Mouse (Mus musculus) retina, embryonic 14.5 days (tissue): ENCODE results near the gene Cdh13.

ENCODE experiments used
- DNase-seq: peaks from one replicate; pipeline ENCODE4 v3.0.0-alpha.2; 2015; ENCODE audit warnings: low spot score

Cdh13 gene

DNA sequence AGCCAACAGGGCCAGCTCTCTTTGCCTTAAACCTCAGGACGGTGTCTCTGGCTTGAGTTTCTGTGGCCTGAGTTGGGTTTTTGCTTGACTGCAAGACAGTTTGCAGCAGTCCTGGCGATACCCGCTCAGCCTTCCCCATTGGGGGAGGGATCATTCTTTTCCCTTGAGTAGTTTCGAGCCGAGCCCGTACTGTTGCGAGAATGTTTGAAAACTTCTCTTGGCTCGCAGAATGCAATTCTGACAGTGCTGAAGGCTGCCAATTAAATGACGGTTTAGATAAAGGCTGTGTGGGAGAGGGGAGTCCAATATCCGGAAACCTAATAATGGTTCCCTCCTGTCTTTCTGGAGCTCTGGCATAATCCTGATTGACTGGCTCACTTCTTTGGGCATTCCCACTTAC lies 23.4 kb downstream of the Cdh13 start:
- no peak for DNase-seq

DNA sequence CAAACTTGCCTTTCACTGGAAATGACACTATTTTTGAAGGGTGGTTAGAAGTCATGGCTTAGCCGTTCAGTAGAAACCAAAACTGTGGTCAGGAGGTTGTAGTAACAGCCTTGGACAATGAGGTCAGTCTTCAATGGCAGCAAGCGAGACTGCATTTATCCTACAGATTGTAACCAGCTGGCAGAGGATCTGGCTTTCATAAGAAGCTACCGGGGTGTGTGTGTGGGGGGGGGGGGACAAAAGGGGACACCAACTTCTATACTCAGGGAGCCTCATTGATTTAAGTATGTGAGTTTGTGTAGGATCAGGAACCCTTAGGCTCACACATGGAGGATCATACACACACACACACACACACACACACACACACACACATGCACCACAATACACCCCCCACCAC lies 25.6 kb downstream of the Cdh13 start:
- DNase-seq: no peak

DNA sequence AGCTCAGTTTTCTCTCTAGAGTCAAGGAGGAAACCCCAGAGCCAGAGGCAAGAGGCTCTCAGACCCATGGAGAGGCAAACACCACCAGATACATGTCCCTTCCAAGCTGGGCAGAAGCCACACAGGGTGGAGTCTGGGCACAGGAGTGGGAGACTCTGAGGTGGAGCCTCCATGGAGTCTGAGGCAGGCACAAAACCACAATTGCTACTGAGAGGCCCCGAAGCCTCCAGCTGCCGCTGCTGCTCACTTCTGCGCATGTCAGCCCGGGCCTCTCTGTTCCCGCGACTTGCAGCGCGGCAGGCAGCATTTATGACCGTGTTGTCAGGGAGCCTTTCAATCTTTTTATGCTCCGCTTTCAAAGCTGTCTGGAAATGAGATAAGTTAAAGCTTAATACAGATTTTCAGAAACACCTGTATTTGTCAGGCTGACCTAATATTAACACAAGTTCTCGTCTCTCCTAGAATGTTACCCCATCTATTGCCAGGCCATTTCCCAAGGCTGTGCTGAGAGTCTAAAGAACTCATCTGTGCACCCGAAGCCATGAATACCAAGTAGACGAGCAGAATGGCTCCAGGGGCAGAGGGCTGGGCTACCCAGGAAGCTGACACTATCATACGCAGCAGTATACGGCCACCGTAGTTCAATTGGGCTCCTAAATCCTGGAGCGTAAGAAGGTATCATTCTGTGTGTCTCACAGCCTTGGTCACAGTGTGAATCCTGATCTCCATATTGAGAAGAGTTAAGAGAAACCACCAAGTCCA lies 30.1 kb downstream of the Cdh13 start:
- DNase-seq: no peak

DNA sequence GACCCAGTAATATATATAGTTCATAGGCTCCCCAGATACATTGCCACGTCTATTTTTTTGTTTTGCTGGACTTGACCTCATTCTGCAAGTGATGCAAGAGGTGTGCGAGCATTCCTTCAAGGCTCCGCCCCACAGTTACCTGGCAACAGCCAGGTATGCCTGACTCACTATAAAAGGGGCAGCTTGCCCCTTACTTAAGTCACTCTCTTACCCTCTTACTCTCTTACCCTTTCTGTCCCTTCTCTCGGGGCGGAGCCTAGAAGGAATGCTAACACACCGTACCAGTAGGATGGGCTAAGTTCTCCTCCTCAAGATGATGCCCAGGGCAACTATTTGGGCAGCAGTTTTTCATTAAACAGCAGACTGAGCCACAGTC lies 30.6 kb downstream of the Cdh13 start:
- DNase-seq: no peak

DNA sequence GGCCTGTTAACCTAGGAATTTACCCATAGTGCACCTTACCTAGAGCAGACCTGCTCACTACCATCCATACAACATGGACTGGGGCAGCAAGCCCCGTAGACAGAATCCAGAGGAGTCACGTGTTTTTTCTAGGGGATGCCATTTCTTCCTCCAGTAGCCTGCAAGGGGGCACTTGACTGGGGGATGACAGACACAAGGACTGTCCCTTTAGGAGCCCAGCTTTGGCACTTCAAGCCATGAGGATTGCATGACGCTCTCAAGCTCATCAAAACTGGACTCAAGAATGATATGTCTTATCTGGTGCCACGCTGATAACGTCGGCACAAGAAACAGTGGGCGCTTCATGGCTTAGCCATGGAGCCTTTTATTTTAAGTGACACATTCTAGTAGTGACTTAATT lies 31.4 kb downstream of the Cdh13 start:
- no peak for DNase-seq

DNA sequence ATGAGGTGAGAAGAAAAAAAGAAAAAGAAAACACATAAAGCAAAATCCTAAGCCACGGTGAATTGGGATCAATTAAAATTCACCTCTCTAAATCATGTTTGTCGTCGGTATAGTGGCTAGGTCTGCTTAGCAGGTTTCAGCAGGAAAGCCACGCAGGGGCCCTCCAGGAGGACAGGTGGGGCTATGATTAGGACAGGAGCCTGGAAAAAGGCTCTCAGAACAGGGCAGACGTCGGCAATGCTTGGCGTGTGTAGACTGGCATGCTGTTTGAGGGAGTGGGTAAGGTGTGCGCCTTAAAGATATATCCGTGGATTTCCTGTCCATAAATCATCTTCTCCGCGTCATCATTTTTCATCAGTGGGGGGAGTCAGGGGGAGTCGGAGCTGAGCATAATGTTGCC lies 32.9 kb downstream of the Cdh13 start:
- DNase-seq: no peak

DNA sequence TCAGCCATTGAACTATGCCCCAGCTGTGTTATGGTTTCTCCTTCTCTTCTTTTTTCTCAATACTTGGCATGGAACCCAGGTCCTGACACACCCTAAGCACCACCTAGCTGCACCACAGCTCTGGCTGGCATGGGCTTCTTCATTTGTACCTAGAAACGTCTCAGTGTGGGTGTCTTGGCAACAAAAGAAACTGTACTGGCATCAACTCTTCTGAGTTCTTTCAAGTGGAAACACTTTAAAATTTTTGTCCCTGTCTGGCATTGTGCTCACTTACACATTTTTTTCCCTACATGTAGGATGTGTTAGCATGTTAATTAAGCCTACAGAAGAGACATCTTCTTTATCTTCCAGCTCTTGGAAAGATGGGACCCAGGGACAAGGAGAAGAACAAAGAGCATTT lies 37.0 kb downstream of the Cdh13 start:
- no peak for DNase-seq

DNA sequence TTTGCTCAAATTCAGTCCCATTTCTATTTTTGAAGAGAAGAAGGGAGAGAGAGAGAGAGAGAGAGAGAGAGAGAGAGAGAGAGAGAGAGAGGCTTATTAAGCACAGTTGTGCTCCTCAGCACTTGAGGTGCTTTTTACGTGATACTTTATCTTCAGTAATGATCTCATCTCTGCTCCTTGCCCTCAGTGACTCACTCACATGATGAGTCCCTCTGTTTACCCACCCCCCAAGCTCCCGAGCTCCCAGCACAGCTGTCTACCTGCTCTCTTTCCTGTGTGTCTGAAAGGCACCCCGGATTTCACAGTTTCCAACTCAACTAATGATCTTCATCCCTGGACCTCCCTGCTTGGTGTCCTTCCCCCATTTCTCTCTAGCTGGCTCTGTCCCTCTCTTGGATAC lies 39.9 kb downstream of the Cdh13 start:
- no peak for DNase-seq

DNA sequence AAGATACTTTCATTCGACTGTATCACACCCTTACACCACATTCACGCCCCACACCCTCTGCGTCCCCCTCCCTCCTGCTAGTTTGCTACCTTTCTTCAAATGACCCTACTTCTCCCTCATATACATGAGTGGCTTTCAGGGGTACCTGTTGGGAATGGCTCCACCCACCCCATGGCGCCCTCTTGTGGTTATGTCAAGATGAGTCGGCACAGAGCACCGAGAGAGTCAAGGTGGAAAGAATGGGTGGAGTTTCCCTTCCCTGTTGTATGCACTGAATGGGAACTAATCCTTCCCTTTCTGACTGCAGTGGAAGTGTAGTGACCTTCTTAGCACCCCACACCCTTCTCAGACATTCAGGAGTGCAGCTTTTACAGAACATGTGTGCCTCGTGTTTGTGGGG lies 51.4 kb downstream of the Cdh13 start:
- DNase-seq: peak; percentile 14

DNA sequence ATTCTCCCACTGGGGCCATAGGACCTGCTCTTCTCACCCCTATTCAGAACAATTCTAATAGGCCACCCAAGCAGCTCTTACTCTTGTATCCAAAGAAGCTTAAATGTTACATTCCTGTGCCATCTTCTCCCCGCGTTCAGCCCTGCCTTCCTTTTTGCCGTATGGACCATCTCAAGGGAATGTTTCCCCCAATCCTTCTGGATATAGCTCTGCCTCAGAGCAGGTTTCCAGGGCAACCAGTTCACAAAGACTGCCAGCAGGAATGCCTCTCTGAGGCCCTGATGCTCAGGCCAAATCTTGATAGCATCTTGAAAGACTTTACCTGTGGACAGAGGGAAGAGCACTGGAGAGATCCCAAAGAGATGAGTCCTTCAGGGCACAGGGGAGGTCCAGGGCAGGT lies 56.2 kb downstream of the Cdh13 start:
- no peak for DNase-seq

DNA sequence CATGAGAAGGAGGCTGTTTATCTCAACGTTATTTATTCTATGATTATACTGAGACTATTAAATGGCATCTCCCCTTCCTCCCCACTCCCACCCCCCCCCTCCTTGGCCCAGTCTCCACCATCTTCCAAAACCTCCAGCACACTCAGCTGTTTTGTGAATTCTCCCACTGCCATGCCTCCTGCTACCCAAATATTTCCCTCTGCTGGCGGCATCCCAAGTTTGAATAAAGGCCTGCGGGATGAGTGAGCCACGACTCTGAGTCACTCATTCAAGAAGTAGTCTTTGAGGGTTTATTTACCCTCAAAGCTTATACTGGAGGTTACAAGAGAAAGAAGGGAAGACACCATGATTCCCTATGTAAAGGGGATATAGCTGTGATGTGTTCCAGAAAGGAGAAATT lies 59.7 kb downstream of the Cdh13 start:
- DNase-seq: no peak

DNA sequence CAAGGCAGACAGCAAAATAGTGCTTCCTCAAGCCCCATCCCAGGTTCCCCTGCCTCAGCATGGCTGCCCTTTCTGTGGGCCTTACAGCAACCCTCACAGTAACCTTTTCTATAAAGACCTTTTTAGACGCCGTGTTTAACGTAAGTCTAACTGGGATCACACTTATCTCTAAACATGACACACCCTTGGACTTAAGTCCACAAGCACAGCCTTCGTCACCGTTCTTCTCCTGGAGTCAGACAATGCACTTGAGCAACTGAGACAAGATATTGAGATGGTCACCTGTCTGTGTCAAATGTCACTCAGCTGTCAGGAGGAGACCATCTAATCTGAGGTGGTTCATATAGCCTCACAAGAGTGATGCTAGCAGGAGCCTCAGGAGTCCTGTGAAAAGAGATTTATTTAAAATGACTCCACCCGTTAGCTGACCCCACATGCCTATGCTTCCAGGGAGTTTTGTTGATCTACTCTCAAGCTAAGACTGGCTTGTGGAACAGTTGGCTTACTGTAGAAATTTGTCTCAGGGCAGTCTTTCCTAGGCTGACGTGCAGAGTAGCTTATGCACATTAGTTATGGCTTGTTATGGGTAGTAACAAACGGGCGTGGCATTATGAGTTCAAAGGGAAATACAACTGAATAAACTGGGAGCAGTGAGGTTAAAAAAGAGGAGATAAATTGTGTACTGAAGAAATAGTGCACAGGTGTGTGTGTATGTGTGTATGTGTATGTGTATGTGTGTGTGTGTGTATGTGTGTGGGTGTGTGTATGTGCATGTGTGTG lies 65.4 kb downstream of the Cdh13 start:
- no peak for DNase-seq

DNA sequence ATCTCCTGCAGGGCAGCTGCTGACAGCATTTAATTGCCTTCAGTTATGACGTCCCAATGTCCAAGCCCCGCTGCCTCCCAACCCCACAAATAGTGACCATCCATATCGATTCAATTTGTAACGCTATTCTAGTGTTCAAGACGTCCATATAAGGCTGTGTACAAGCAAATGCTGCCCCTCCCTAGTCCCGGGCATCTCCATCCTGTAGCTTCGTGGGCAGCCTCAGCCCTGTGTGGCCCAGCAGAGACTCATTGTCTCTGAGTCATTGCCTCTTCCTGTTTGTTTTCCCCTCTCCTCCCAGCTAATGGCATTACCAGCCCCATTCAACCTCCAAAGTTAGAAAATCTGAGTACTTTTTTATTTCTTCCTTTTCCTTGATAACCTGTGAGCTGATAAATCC lies 66.6 kb downstream of the Cdh13 start:
- no peak for DNase-seq

DNA sequence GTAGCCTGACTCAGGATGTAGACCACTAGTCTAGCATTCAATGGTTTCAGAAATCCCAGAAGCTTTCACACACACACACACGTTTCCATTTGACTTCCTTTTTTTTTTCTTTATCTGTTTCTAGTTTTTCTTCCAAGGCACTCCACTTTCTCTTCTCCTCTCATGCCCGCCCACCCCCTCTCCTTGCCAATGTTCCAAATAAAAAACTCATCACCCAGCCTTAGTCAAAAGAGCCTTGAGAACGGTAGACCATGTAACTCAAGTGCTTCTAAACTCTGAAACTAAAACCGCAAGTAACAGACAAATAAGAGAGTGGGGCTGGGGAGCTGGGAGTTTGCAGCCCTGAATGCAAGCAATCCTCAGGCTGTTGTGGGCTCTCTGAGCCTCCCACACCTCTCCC lies 69.5 kb downstream of the Cdh13 start:
- no peak for DNase-seq

DNA sequence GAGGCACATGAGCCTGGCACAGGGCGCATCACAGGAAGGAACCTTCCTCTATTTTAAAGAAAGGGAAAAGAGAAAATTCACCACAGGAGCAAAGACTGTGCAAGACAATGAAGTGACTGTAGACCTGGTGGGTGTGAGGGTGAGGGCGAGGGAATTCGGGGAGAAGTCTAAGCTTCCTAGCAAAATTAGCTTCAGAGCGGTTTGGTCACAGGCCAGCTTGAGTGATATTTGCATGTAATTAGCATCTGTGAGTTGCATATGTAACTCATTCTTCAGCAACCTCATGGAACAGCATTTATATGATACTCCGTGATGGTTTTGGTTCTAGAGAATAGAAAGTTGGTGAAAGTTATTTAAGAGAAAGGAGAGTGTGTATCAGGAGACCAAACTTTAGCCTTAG lies 73.5 kb downstream of the Cdh13 start:
- no peak for DNase-seq

DNA sequence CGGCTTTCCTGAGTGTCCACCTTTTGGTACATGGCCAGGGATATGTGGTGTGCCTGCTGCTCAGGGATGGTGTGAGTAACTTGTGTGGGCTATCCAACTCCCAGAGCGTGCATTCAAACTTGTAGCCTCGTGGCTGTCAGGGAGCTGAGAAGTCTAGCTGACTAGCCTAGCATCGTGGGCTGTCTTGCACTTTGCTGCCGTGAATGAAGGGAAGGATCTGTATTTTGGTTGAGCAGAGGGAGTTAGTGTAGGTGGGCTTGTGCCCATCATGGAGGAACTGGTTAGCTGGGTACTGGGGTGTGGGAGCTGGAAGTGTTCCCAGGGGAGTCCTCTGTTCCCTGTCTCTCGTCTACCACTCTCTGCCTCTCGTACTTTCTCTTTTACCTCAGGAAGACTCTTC lies 74.1 kb downstream of the Cdh13 start:
- DNase-seq: no peak

DNA sequence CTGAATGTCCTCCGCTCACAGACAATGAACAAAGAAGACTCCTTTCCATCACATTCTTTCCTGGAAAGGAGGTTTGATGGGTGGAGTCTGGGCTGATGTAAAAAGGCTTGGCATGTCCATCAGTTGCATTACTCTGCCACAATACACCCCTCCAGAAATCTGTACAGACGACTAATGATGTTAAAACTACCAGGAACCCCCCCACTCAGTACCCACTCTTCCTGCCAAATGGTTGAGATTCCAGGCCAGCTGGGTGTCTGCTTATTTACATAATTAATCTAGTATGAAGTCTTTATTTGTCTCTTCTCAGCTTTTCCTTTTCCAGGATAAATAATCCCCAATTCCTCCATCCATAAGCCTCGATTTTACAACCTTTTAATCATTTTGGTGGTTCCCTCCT lies 80.2 kb downstream of the Cdh13 start:
- DNase-seq: no peak

DNA sequence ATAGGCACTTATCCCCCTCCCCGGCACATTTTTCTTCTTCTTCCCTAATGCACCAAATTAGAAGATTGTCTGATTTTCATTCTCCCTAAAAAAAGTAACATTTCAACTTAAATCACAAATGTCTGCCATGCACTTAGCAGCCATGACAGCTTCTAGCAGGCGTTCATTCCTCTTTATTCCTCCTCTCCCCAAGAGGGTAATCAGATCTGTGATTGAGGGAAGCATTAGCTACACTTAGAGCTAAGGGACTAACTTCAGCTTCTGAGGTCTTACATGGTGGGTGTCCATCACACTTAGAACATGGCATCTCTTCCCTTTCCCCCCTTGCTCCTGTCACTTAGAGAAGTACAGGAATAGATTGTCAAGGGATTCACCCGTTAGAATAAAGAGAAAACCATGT lies 89.6 kb downstream of the Cdh13 start:
- no peak for DNase-seq

DNA sequence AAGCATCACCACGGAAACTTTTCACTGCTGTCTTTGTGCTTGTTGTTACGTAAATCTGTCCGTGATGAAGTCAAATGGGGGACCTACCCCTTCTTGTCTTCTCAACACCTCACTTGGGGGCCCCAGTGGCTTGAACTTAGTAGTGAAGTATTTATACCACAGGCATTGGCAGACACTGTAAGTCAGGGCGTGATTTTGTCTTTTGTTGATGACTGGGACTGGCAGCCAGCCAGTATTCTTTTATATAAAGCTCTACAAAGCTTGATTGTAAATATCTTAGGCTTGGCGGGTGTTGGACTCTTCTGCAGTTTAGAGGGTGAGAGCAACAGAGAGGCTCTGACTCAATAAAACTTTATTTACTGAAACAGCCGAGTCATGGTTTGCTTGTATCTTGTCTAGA lies 91.2 kb downstream of the Cdh13 start:
- no peak for DNase-seq

DNA sequence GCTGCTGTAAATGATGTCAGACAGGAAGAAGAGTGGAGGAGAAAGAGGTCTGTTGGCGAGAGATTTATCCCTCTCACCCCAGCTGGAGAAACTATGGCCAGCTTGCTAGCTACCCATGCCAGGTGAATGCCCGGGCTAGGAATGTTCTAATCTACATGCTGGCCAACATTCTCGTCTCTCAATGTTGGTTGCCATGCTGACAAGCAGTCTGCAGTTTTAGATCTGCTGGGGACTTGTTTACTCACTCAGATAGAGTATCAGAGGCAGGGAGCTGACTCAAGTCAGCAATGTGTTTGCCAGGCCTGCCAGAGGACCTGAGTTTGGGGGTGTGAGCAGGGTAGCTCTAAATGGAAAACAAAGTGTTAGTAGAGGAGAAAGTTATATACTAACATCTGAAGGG lies 93.3 kb downstream of the Cdh13 start:
- no peak for DNase-seq

DNA sequence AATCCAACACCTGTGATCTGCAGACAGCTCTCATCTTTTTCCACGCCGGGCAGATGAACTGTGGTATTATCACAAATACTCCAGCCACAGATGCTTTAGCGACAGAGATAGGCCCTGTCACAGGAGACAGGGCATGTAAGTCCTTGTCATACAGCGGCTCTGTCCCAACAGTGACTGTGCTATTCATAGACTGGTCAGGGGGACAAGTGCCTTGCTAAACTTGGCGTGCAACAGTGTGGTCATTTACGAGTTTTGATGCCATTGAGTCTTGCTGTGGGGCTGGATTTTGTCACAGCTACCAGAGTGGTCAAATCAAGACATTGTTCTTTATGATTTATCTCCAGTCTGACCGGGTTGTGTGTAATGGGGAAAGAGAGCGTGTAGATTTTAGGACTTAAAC lies 95.5 kb downstream of the Cdh13 start:
- no peak for DNase-seq

DNA sequence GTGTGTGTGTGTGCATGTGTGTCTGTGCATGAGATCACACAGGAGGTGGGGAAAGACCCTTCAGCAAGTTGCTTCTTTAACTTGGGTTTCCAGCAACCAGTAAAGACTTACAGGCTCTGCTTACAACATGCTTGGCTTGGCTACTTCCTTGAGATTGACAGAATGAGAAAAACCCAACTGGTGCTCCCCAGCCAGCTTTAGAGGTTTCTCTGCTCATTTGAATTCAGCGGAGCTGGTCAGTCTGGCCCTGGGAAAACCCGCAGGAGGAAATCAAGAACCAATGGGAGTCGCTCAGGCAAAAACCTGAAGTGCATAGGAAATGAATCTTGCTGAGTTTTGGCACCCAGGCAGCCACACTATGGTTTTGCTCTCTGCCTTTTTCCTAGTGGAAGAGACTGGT lies 96.1 kb downstream of the Cdh13 start:
- DNase-seq: no peak

DNA sequence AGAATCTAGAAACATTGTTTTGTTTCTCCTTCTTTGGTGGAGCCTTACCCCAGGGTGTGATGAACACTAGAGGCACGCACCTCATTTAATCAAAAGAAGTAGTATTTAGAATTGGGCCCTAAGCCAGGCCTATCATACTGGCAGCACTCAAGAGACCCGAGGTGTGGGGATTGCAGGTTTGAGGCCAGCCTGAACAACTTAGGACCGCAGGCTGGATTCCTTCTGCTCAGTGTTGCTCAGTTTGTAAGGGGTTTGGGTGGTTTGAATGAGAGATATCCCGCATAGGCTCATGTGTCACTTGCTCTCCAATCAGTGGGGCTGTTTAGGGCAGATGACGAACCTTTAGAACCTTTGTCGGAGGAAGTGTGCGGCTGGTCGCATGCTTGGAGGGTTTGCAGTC lies 96.5 kb downstream of the Cdh13 start:
- DNase-seq: no peak

DNA sequence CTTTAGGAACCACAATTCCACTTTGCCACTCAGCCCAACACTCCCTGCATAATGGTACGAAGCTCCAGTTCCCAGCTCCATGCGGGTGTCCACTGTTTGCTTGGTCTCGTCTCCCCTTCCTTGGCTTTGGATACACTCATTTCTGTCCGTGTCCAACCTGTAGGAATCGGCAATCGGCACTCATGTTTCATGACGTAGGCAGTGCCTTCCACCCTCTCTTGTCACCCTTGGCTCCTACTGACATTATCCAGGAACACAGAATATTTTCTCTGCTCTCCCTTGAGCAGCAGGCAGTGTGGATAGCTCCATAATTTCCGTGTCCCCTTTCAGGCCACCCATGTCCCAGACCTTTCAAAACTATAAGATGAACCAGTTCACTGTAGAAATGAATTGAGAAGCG lies 97.2 kb downstream of the Cdh13 start:
- no peak for DNase-seq
